Comparison of ENCODE assay signal across 18 mouse cellular contexts in genomic region chr1:157014532-157015497, GRCm38 (mm10).
DNase-seq lines count a peak whose midpoint lies in the region; ATAC-seq and TF ChIP-seq lines count a peak whose summit lies in the region.
"Had no signal": no experiment of that assay in that cellular context is flagged by ENCODE, and none has a peak within 500 bp of the region (broad histone marks: within the 10 kb centered on the region; RNA-seq: fewer than 3 reads in every experiment).

No protein-coding gene starts in this region.

- in situ Hi-C loops in CH12.LX (cut with MboI; ENCODE audit: low pct_ligation_motif_present, low pct_unique_long_range_greater_than_20kb, low sequenced_read_pairs) = no loop called here

- H3K4me2 ChIP-seq in heart, embryonic 16.5 days (ENCODE audit: low read depth, low read length) = no peak overlapping the region
- H3K4me2 ChIP-seq in lung, embryonic 16.5 days (ENCODE audit: low read depth, low read length) = no peak overlapping the region
- peak overlapping the region; percentile 32 for H3K4me2 ChIP-seq in CH12.LX (ENCODE audit: insufficient read depth, low read depth, poor library complexity, severe bottlenecking)
- H3K4me2 ChIP-seq: intestine, embryonic 15.5 days; liver, embryonic 13.5 days; neural tube, embryonic 12.5 days had no signal

- 0 out of 2 replicates have a peak, but pooled peaks cover 2% of the 10 kb centered on the region for H3K79me2 ChIP-seq in CH12.LX (replicated peaks; ENCODE audit: control insufficient read depth, extremely low read depth, insufficient read depth, poor library complexity, severe bottlenecking)

- H3K4me1 ChIP-seq in heart, embryonic 16.5 days (ENCODE audit: control insufficient read depth, insufficient read depth, low read length) = peaks cover 14% of the 10 kb centered on the region
- peaks cover 10% of the 10 kb centered on the region for H3K4me1 ChIP-seq in lung, embryonic 16.5 days (replicated peaks; ENCODE audit: control insufficient read depth, insufficient read depth, low read length)
- H3K4me1 ChIP-seq in CH12.LX (ENCODE audit: control insufficient read depth in 1 of 2, insufficient read depth in 2 of 2) = peaks cover 35 to 75% of the 10 kb centered on the region in 2 experiments
- H3K4me1 ChIP-seq: neural tube, embryonic 12.5 days had no signal

- TF ChIP-seq CTCF in CH12.LX (conservative IDR thresholded peaks at IDR 0.05 in 1 of 2, IDR thresholded peaks at IDR 0.05 in 1 of 2; ENCODE audit: low read depth in 2 of 2, low read length in 2 of 2) = no peak

- H3K27me3 ChIP-seq in heart, embryonic 16.5 days (ENCODE audit: control insufficient read depth, insufficient read depth, low read length) = no peaks in the 10 kb centered on the region
- no peaks in the 10 kb centered on the region for H3K27me3 ChIP-seq in lung, embryonic 16.5 days (ENCODE audit: control insufficient read depth, insufficient read depth, low read depth, low read length)
- no peaks in the 10 kb centered on the region for H3K27me3 ChIP-seq in CH12.LX (replicated peaks)
- H3K27me3 ChIP-seq: intestine, embryonic 15.5 days; liver, embryonic 13.5 days; neural tube, embryonic 12.5 days had no signal

- no peak for TF ChIP-seq EP300 in CH12.LX (IDR thresholded peaks at IDR 0.05; ENCODE audit: low read length)

- no peaks in the 10 kb centered on the region for H3K36me3 ChIP-seq in heart, embryonic 16.5 days (ENCODE audit: control insufficient read depth, insufficient read depth)
- H3K36me3 ChIP-seq in lung, embryonic 16.5 days (ENCODE audit: control insufficient read depth, insufficient read depth, low read length) = no peaks in the 10 kb centered on the region
- no peaks in the 10 kb centered on the region for H3K36me3 ChIP-seq in CH12.LX (replicated peaks in 1 of 2; ENCODE audit: control insufficient read depth in 1 of 2, insufficient read depth in 1 of 2, low read length in 1 of 2)
- H3K36me3 ChIP-seq: intestine, embryonic 15.5 days; liver, embryonic 13.5 days; neural tube, embryonic 12.5 days had no signal

- dilution Hi-C loops in CH12.LX (cut with MboI; ENCODE audit: extremely low pct_ligation_motif_present, extremely low pct_unique_long_range_greater_than_20kb, low sequenced_read_pairs) = no loop called here

- H3K9me3 ChIP-seq in heart, embryonic 16.5 days (replicated peaks; ENCODE audit: control insufficient read depth, low read length) = no peaks in the 10 kb centered on the region
- no peaks in the 10 kb centered on the region for H3K9me3 ChIP-seq in lung, embryonic 16.5 days (ENCODE audit: control insufficient read depth, low read length)
- H3K9me3 ChIP-seq in CH12.LX (replicated peaks; ENCODE audit: low read length) = no peaks in the 10 kb centered on the region
- H3K9me3 ChIP-seq: intestine, embryonic 15.5 days; liver, embryonic 13.5 days; neural tube, embryonic 12.5 days had no signal

- H3K9ac ChIP-seq in heart, embryonic 16.5 days (ENCODE audit: low read length) = no peak overlapping the region
- H3K9ac ChIP-seq in lung, embryonic 16.5 days (ENCODE audit: low read length) = no peak overlapping the region
- H3K9ac ChIP-seq in CH12.LX (ENCODE audit: insufficient read depth, low read depth) = peak overlapping the region; percentile 72
- H3K9ac ChIP-seq: forebrain, postnatal 0 days; intestine, embryonic 15.5 days; liver, embryonic 13.5 days; neural tube, embryonic 12.5 days had no signal

- whole genome bisulfite sequencing in heart, embryonic 16.5 days = 77% methylated on average over 17 of the region's 17 CpGs
- WGBS in lung, embryonic 16.5 days = 65% methylated on average over 17 of the region's 17 CpGs

- peak; percentile 16 for DNase-seq in CD4-positive, CD25-positive, alpha-beta regulatory T cell, adult 2 months (ENCODE audit: low read depth, low spot score)
- no peak for DNase-seq in heart, postnatal 14 days
- no peak for DNase-seq in lung, adult 18-20 months
- DNase-seq in CH12.LX (ENCODE audit: extremely low read depth) = no peak
- no peak for DNase-seq in cerebellum, postnatal 10 days
- DNase-seq: adrenal gland, postnatal 36 days; cerebellum, postnatal 14 days; forebrain, postnatal 0 days; heart, postnatal 36 days; liver, embryonic 13.5 days; right cerebral cortex, postnatal 25 days had no signal

- intact Hi-C loops in heart, postnatal 14 days (cut with DNase I) = loop anchor here (5.0 kb wide), 1 partner anchor 47 kb away; no protein-coding TSS in a partner anchor

- ATAC-seq in CD4-positive, CD25-positive, alpha-beta regulatory T cell, adult 4 months = no peak
- 0 out of 2 replicates have a peak, but pooled peaks have one; percentile 33 for ATAC-seq in heart, embryonic 16.5 days (replicated peaks; ENCODE audit: extremely low read depth, insufficient read depth, low FRiP score)
- peak; percentile 5; the same call in 1 of the 2 replicates for ATAC-seq in lung, embryonic 16.5 days (ENCODE audit: low read depth)
- ATAC-seq: forebrain, postnatal 0 days; intestine, embryonic 15.5 days; midbrain, embryonic 16.5 days had no signal

- H3K27ac ChIP-seq in heart, embryonic 16.5 days (ENCODE audit: low read length) = peak overlapping the region; percentile 63
- peak overlapping the region; percentile 17; the same call in 1 of the 2 replicates for H3K27ac ChIP-seq in lung, embryonic 16.5 days (ENCODE audit: low read length)
- peak overlapping the region; percentile 83 for H3K27ac ChIP-seq in CH12.LX (ENCODE audit: insufficient read depth, low read depth)
- H3K27ac ChIP-seq: intestine, embryonic 15.5 days; neural tube, embryonic 12.5 days had no signal

- H3K4me3 ChIP-seq in heart, embryonic 16.5 days (ENCODE audit: low read length) = no peak overlapping the region
- H3K4me3 ChIP-seq in lung, embryonic 16.5 days (ENCODE audit: low read length) = no peak overlapping the region
- no peak overlapping the region for H3K4me3 ChIP-seq in CH12.LX (replicated peaks in 1 of 3; ENCODE audit: low read depth in 2 of 3, low read length in 2 of 3, poor library complexity in 1 of 3)
- H3K4me3 ChIP-seq: erythroblast, embryonic 14.5 days; intestine, embryonic 15.5 days; liver, embryonic 13.5 days; neural tube, embryonic 12.5 days had no signal

- TF ChIP-seq RAD21 in CH12.LX (IDR thresholded peaks at IDR 0.05; ENCODE audit: low read depth, low read length) = no peak

- peak; percentile 39; the same call in 1 of the 2 replicates for TF ChIP-seq POLR2A in CH12.LX (IDR thresholded peaks at IDR 0.05; ENCODE audit: low read depth, low read length)

TF ChIP-seq in CH12.LX, 34 proteins besides CTCF, POLR2A, EP300 and RAD21:
- TF ChIP-seq JUN (IDR thresholded peaks at IDR 0.05; ENCODE audit: insufficient read depth, low read depth, low read length) (no peak), MAX (IDR thresholded peaks at IDR 0.05; ENCODE audit: low read length) (peak; percentile 61; the same call in 1 of the 2 replicates), KAT2A (IDR thresholded peaks at IDR 0.05; ENCODE audit: insufficient replicate concordance, low read length) (no peak), ZMIZ1 (IDR thresholded peaks at IDR 0.05; ENCODE audit: low read depth, low read length) (no peak), CHD2 (IDR thresholded peaks at IDR 0.05; ENCODE audit: low read length) (peak; percentile 51; the same call in 1 of the 2 replicates), MYC (IDR thresholded peaks at IDR 0.05; ENCODE audit: low read depth, low read length) (peak; percentile 86), POLR2AphosphoS2 (IDR thresholded peaks at IDR 0.05; ENCODE audit: low read depth, low read length) (0 out of 2 replicates have a peak, but pooled peaks have one; percentile 46), IRF4 (IDR thresholded peaks at IDR 0.05; ENCODE audit: low read depth, low read length) (peak; percentile 17; the same call in 1 of the 2 replicates), BHLHE40 (IDR thresholded peaks at IDR 0.05; ENCODE audit: low read depth, low read length) (peak; percentile 79), TCF12 (IDR thresholded peaks at IDR 0.05; ENCODE audit: low read depth, low read length) (peak; percentile 39; the same call in 1 of the 2 replicates), TBP (conservative IDR thresholded peaks at IDR 0.05; ENCODE audit: low read depth, low read length) (no peak), CHD1 (IDR thresholded peaks at IDR 0.05; ENCODE audit: low read depth, low read length) (peak; percentile 91), SMC3 (IDR thresholded peaks at IDR 0.05; ENCODE audit: low read depth, low read length) (no peak)
TF ChIP-seq in CH12.LX: peak in this region for 8.

Comparison
In these comparisons a context has a peak if more than half of its experiments do, and no peak if none do; other contexts are left out.
1. H3K27ac ChIP-seq: peak in every context shown above with its lines; median percentile 83 in CH12.LX; 63 in heart, embryonic 16.5 days; 17 in lung, embryonic 16.5 days.